Mouse (Mus musculus) erythroblast, embryonic 14.5 days (primary cell): Measurements from ENCODE around the gene Limch1. TPM values are rescaled to one million over a fixed set of nuclear protein-coding genes. Genes with fewer than 3 reads are reported as not detected.

ENCODE experiments used
- H3K27me3 ChIP-seq: 2 replicates; pipeline ENCODE4 v1.6.1; 2012; ENCODE audit warnings: inconsistent platforms; ENCODE audit not compliant: control insufficient read depth
- H3K36me3 ChIP-seq: 2 replicates; pipeline ENCODE4 v1.6.1; 2012; ENCODE audit warnings: mild to moderate bottlenecking, inconsistent platforms; ENCODE audit not compliant: control insufficient read depth
- H3K4me1 ChIP-seq: 2 replicates; pipeline ENCODE4 v1.6.1; 2012; ENCODE audit warnings: inconsistent platforms; ENCODE audit not compliant: control insufficient read depth
- H3K4me3 ChIP-seq: replicated peaks from 2 replicates; pipeline ENCODE3; 2012; ENCODE audit warnings: moderate library complexity, mild to moderate bottlenecking, inconsistent platforms
- H3K9me3 ChIP-seq: 2 replicates; pipeline ENCODE4 v1.6.1; 2012; ENCODE audit warnings: low read length, inconsistent platforms, mixed read lengths; ENCODE audit not compliant: control insufficient read depth
- GATA1 ChIP-seq: IDR thresholded peaks from 2 replicates; pipeline ENCODE4 v1.6.1; 2012; ENCODE audit warnings: low read length, inconsistent platforms, mixed read lengths
- TAL1 ChIP-seq: IDR thresholded peaks from 3 replicates; pipeline ENCODE4 v1.6.1; 2012; ENCODE audit warnings: low read length, inconsistent platforms, mixed read lengths
- polyA plus RNA-seq: library from polyadenylated mRNA; stranded (reverse); fragments of >175 nt; gene quantifications from 2 replicates; pipeline ENCODE4 v1.2.3, GENCODE M21; 2012

Gene Limch1
- polyA plus RNA-seq, 1 experiment: not detected

DNA sequence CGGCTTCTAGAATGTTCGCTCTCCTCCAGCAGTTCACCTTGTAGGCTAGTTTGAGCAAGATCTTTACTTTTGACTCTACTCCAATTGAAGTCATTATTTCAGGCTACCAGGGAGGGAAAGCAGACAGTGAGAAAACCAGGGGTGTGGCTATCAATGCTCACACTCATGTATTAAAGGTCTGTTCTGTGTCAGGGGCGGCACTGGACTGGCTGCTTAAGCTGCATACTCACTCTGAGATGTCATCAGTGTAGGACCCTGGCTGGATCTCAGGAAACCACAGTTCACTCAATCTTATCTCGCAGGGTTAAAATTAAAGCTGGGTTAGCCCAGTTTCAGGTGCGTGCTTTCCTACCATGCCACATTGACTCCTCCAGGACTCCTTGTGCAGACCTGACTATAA, 142.4 kb downstream of the Limch1 start:
- Histone ChIP-seq H3K4me1 (no peaks in the 10 kb centered on the region), H3K36me3 (no peaks in the 10 kb centered on the region), H3K27me3 (no peaks in the 10 kb centered on the region), H3K9me3 (peaks cover 13% of the 10 kb centered on the region), H3K4me3 (no peak overlapping the region)
- no peak for TF ChIP-seq GATA1
- no peak for TF ChIP-seq TAL1

DNA sequence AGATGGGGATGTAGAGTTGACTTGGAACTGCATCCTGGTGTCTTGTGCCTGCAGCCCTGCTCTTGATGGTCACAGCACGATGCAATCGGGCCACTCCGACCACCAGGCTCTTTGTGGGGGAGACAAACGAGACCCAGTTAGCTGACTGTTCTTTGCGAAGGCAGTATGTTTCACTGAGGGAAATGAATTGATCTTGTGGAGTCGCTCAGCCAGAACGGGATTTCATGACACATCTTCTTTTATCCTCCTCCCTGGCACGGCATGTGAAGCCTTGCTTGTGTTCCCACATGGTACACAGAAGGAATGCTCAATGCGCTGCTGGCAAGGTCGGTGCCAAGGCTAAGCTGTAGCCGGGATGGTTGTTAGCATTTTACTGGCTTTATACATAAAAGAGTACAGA, 143.7 kb downstream of the Limch1 start:
- Histone ChIP-seq H3K27me3 (no peaks in the 10 kb centered on the region), H3K36me3 (no peaks in the 10 kb centered on the region), H3K4me1 (no peaks in the 10 kb centered on the region), H3K9me3 (peaks cover 13% of the 10 kb centered on the region), H3K4me3 (no peak overlapping the region)
- TF ChIP-seq TAL1 (no peak), GATA1 (no peak)

DNA sequence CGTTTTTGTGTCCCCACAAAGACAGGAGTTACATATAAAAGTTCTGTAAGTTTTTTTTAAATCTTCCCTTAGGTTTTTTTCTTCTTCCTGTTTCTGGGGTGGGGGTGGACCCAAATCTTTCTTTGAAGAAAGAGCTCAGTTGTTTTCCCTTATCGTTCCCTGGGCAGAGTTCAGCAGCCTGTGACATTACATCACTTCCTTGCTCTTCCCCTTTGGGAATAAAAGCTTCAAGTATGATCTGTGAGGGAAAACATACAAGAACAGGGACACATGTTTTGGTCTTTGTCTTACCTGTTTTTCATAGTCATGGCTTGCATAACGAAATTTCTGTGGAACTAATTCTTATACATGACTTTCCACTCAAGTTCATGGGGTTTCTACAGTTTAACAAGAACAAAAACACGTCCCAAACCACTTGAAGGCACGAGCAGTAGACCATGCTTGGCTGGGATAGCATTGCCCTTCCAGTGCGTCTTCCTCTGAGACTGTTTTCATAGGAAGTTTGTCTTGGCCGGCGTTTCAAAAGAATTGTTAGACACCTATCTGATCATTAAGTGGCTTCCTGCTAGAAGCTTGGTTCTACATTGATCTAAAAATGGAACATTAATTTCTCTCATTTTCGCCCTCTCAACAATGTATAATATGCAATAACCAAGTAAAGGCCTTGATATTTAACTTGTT, 150.0 kb downstream of the Limch1 start:
- Histone ChIP-seq H3K4me1 (no peaks in the 10 kb centered on the region), H3K4me3 (no peak overlapping the region)

DNA sequence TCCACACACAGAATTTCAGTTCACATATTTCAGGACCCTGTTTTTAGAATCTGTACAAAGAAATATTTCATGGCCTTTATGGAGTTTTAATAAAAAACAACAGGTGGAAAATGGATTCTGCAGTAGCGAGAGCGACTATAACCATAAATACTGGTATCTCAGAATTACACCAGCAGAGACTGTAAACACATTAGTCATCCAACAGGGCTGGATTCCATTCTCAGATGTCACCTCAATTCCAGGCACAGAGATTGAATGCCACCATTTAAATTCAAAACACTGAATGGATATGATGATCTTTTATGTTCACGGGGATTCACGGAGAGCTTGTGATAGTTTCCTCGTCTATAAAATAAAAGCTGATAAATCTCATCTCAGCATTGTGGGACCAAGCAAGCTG, 152.0 kb downstream of the Limch1 start:
- Histone ChIP-seq H3K36me3 (no peaks in the 10 kb centered on the region), H3K27me3 (no peaks in the 10 kb centered on the region), H3K9me3 (peaks cover 5% of the 10 kb centered on the region; the same call in 1 of the 2 replicates), H3K4me1 (no peaks in the 10 kb centered on the region), H3K4me3 (no peak overlapping the region)
- TF ChIP-seq TAL1: no peak
- TF ChIP-seq GATA1: no peak

More for the DNA sequence above, 150.0 kb downstream of the Limch1 start:
- no peaks in the 10 kb centered on the region for H3K36me3 ChIP-seq
- peaks cover 9% of the 10 kb centered on the region; the same call in 1 of the 2 replicates for H3K9me3 ChIP-seq
- no peaks in the 10 kb centered on the region for H3K27me3 ChIP-seq
- no peak for TF ChIP-seq TAL1
- no peak for TF ChIP-seq GATA1

DNA sequence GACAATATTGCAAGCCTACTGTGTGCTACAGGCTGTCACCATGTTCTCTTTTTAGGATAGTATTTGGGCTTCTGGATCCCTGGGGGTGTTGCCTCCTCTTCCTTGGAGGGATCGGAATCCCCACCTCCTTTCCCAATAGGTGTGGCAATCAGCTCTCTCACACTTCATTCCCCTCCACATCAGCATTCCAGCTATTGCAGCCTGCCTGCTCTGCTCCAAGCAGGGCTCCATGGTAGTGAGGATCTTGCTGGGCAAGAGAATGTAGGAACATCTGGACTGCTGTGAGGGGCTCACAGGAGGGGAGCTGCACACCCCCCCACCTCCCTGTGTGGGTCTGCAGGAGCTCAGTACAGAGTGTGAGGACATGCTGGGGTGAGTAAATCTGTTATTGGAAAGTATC, 152.6 kb downstream of the Limch1 start:
- Histone ChIP-seq H3K4me3 (no peak overlapping the region), H3K36me3 (no peaks in the 10 kb centered on the region), H3K9me3 (peaks cover 5% of the 10 kb centered on the region; the same call in 1 of the 2 replicates), H3K27me3 (no peaks in the 10 kb centered on the region), H3K4me1 (no peaks in the 10 kb centered on the region)
- TF ChIP-seq GATA1: no peak

DNA sequence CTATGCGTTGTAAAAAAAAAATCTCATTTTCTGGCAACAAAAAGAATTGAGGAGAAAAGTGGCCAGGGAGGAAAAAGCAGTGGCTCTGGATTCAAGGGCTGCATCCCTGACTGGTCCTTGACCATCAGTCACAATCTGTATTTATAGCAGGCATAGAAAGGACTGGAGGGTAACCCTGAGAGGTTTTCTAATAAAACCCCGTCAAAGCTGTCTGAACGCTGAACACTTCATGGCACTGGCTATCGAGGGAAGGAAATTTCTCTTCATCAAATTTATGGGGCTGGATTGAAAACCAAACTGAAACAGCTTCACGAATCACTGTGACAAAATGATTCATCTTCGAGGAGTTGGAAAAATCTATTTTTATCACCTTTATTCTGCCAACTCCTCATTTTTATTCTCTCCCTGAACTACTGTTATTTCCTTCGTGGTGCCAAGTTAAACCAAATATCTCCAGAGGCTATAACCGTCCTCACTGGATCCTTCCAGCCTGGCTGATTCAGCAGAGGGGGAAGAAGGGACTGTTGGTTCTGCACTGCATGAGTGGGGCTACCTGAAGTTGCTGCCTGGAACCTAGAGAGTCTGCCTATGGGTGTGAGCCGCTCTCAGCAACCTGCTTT, 153.3 kb downstream of the Limch1 start:
- Histone ChIP-seq H3K4me1 (no peaks in the 10 kb centered on the region), H3K27me3 (no peaks in the 10 kb centered on the region), H3K4me3 (no peak overlapping the region), H3K9me3 (peaks cover 5% of the 10 kb centered on the region; the same call in 1 of the 2 replicates), H3K36me3 (no peaks in the 10 kb centered on the region)
- TF ChIP-seq GATA1 (no peak), TAL1 (no peak)

DNA sequence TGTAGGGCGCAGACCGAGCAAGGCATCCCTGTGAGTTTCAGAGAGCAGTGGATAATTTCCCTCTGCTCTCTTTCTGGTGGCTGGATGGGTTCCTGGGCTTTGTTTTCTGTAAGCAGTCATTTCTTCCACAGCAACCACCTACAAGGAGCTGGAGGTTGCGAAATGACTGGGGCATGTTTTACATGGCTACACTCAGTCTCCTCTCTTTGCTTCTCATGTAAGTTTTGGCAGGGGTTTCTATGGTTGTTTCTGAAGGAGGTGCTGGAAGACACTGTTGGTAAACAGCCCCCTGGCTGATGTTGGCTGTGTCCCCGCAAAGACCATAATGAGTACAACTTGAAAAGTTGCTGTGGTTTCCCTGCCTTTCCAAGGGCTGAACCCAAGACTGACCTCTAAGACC, 155.5 kb downstream of the Limch1 start:
- TF ChIP-seq TAL1 (no peak), GATA1 (no peak)
- no peak overlapping the region for H3K4me3 ChIP-seq
- H3K27me3 ChIP-seq: no peaks in the 10 kb centered on the region
- H3K9me3 ChIP-seq: peaks cover 7% of the 10 kb centered on the region; the same call in 1 of the 2 replicates
- H3K36me3 ChIP-seq: no peaks in the 10 kb centered on the region
- no peaks in the 10 kb centered on the region for H3K4me1 ChIP-seq

DNA sequence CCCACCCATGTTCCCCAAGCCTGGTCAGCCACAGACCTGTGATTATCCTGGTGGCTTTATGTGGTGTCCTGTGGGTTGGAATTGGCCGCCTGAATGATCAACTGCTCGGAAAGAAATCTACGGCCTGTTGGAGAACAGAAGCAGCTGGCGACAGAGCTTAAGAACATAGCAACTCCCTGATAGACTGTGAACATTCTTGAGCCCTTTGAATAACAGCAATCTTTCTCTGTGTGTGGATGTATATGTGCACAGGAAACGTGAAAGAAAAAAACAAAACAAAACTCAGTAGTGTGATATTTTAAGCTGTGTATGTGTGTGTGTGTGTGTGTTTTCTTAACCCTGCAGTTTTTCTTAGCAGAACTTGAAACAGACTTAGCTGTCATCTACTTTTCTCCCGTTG, 159.2 kb downstream of the Limch1 start:
- H3K27me3 ChIP-seq: no peaks in the 10 kb centered on the region
- H3K4me1 ChIP-seq: no peaks in the 10 kb centered on the region
- no peak overlapping the region for H3K4me3 ChIP-seq
- no peak for TF ChIP-seq GATA1
- TF ChIP-seq TAL1: no peak
- H3K36me3 ChIP-seq: no peaks in the 10 kb centered on the region
- peaks cover 6% of the 10 kb centered on the region; the same call in 1 of the 2 replicates for H3K9me3 ChIP-seq

DNA sequence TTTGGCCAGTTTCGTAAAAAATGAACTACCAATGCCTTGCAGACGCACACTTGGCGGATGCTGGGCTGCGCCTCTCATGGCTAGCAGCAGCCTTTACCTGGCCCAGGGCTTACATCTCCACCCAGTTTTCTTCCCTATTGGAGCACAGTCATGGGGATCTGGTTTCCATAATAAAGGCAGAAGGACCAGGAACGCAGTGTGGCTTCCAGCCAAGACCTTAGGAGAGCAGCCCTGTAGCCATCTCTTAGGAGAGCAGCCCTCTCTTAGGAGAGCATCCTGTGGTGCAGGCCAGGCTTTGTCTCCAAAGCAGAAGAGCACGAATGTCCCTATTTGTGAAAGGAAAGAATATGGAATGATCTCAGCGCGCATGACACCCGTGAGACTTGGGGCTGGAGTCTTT, 163.3 kb downstream of the Limch1 start:
- Histone ChIP-seq H3K4me3 (no peak overlapping the region), H3K9me3 (peaks cover 11% of the 10 kb centered on the region), H3K27me3 (no peaks in the 10 kb centered on the region), H3K36me3 (no peaks in the 10 kb centered on the region), H3K4me1 (no peaks in the 10 kb centered on the region)
- TF ChIP-seq TAL1 (no peak), GATA1 (no peak)

DNA sequence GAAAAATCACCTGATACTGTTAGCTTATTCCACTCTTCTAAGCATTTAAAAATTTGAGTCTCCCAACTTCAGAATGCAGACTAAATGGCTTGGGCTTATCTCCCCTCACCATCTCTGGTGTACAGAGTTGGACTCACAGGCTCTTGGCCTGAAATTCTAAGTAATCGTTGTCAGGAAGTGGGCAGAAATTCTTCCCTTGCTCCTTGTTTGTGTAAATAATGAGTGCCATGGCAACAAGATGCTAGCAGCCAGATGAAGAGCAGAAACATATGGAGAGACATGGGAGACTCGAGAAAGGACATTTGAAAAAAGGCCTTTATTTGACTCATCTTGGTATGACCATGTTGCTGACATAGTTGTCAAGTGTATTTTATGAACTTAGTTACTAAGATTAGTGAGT, 164.3 kb downstream of the Limch1 start:
- H3K4me3 ChIP-seq: no peak overlapping the region
- no peaks in the 10 kb centered on the region for H3K27me3 ChIP-seq
- no peaks in the 10 kb centered on the region for H3K4me1 ChIP-seq
- no peaks in the 10 kb centered on the region for H3K36me3 ChIP-seq
- TF ChIP-seq GATA1: peak; percentile 46
- TF ChIP-seq TAL1: no peak
- peaks cover 12% of the 10 kb centered on the region for H3K9me3 ChIP-seq
